Comparison of ENCODE assay signal across 18 mouse cellular contexts in genomic region chr4:117605954-117606227, GRCm38 (mm10). TPM values are rescaled to one million over a fixed set of nuclear protein-coding genes. Genes with fewer than 3 reads are reported as not detected.
DNase-seq lines count a peak whose midpoint lies in the region; ATAC-seq lines count a peak whose summit lies in the region.
"Had no signal": no experiment of that assay in that cellular context is flagged by ENCODE, and none has a peak within 500 bp of the region (broad histone marks: within the 10 kb centered on the region; RNA-seq: fewer than 3 reads in every experiment).

No protein-coding gene starts in this region.

- H3K4me2 ChIP-seq in forebrain, embryonic 13.5 days, result no peak overlapping the region
- H3K4me2 ChIP-seq in forebrain, embryonic 11.5 days (ENCODE audit: low read depth, low read length, severe bottlenecking), result no peak overlapping the region
- no peak overlapping the region for H3K4me2 ChIP-seq in limb, embryonic 12.5 days
- H3K4me2 ChIP-seq: liver, embryonic 13.5 days; lung, embryonic 14.5 days had no signal

- peaks cover 40% of the 10 kb centered on the region for H3K4me1 ChIP-seq in forebrain, embryonic 13.5 days
- H3K4me1 ChIP-seq in forebrain, embryonic 11.5 days (replicated peaks; ENCODE audit: control insufficient read depth, insufficient read depth, low read length), result no peaks in the 10 kb centered on the region; the same call in 1 of the 2 replicates
- H3K4me1 ChIP-seq in limb, embryonic 12.5 days (replicated peaks), result peaks cover 56% of the 10 kb centered on the region

- no peak overlapping the region for H3K9ac ChIP-seq in forebrain, embryonic 13.5 days
- H3K9ac ChIP-seq in forebrain, embryonic 11.5 days (ENCODE audit: low read length), result no peak overlapping the region
- no peak overlapping the region for H3K9ac ChIP-seq in limb, embryonic 12.5 days (replicated peaks)
- H3K9ac ChIP-seq: liver, embryonic 13.5 days; lung, embryonic 14.5 days had no signal

- WGBS in forebrain, embryonic 13.5 days, result 58% methylated on average over 1 of the region's 1 CpGs
- 54% methylated on average over 1 of the region's 1 CpGs for WGBS in forebrain, embryonic 11.5 days
- WGBS in limb, embryonic 12.5 days, result 76% methylated on average over 1 of the region's 1 CpGs

- no peak overlapping the region for H3K4me3 ChIP-seq in forebrain, embryonic 13.5 days
- H3K4me3 ChIP-seq in forebrain, embryonic 11.5 days (ENCODE audit: low read depth, low read length), result no peak overlapping the region
- H3K4me3 ChIP-seq in limb, embryonic 12.5 days (replicated peaks), result no peak overlapping the region
- H3K4me3 ChIP-seq: layer of hippocampus, adult 2 months; liver, embryonic 13.5 days had no signal

- H3K27ac ChIP-seq in forebrain, embryonic 13.5 days, result peak overlapping the region; percentile 74; the same call in 1 of the 2 replicates
- H3K27ac ChIP-seq in forebrain, embryonic 11.5 days (ENCODE audit: low read depth, low read length), result no peak overlapping the region
- 0 out of 2 replicates have a peak overlapping the region, but pooled peaks have one; percentile 7 for H3K27ac ChIP-seq in limb, embryonic 12.5 days
- H3K27ac ChIP-seq: liver, embryonic 13.5 days; stomach, postnatal 0 days had no signal

- no peaks in the 10 kb centered on the region for H3K9me3 ChIP-seq in forebrain, embryonic 13.5 days (replicated peaks)
- H3K9me3 ChIP-seq in forebrain, embryonic 11.5 days (ENCODE audit: control insufficient read depth, low read length), result no peaks in the 10 kb centered on the region
- H3K9me3 ChIP-seq in limb, embryonic 12.5 days, result no peaks in the 10 kb centered on the region
- H3K9me3 ChIP-seq: G1E; liver, embryonic 13.5 days had no signal

- DNase-seq in forebrain, embryonic 11.5 days (ENCODE audit: low spot score), result no peak
- peak; percentile 19 for DNase-seq in retina, embryonic 14.5 days (ENCODE audit: low spot score)
- no peak for DNase-seq in retina, postnatal 1 day
- DNase-seq in right cerebral cortex, postnatal 10 days (ENCODE audit: low spot score in 2 of 2), result no peak
- no peak for DNase-seq in left cerebral cortex, postnatal 4 days
- DNase-seq in right cerebral cortex, postnatal 25 days, result no peak
- DNase-seq: adrenal gland, postnatal 14 days; gastrocnemius, postnatal 25 days; kidney, postnatal 14 days; liver, embryonic 13.5 days; lung, embryonic 14.5 days; lung, postnatal 4 days had no signal

- no peaks in the 10 kb centered on the region for H3K27me3 ChIP-seq in forebrain, embryonic 13.5 days
- H3K27me3 ChIP-seq in forebrain, embryonic 11.5 days (ENCODE audit: control insufficient read depth, insufficient read depth, low read length), result no peaks in the 10 kb centered on the region
- H3K27me3 ChIP-seq in limb, embryonic 12.5 days, result no peaks in the 10 kb centered on the region
- H3K27me3 ChIP-seq: liver, embryonic 13.5 days had no signal

- intact Hi-C loops in left cerebral cortex, postnatal 4 days (cut with DNase I), result no loop called here

- ATAC-seq in forebrain, embryonic 13.5 days, result no peak
- ATAC-seq in forebrain, embryonic 11.5 days (replicated peaks; ENCODE audit: low FRiP score), result no peak
- ATAC-seq in limb, embryonic 12.5 days (ENCODE audit: insufficient number of reproducible peaks, insufficient read depth, low FRiP score, low TSS enrichment, low read depth), result no peak
- ATAC-seq: activated CD4-positive, CD25-positive, alpha-beta regulatory T cell, adult 4 months had no signal

- peaks cover 23% of the 10 kb centered on the region for H3K36me3 ChIP-seq in forebrain, embryonic 13.5 days (ENCODE audit: poor library complexity, severe bottlenecking)
- no peaks in the 10 kb centered on the region for H3K36me3 ChIP-seq in forebrain, embryonic 11.5 days (ENCODE audit: control insufficient read depth, insufficient read depth, low read length)
- peaks cover 64% of the 10 kb centered on the region for H3K36me3 ChIP-seq in limb, embryonic 12.5 days

RNA-seq across cellular contexts. Expression of gene Eri3, which starts 55.7 kb away (rescaled TPM):
- polyA plus RNA-seq in forebrain, embryonic 13.5 days (2015; fragmentation: Nextera tagmentation; extraction: Ambion mirVana), result 186 and 188 TPM in 2 replicates
- polyA plus RNA-seq in forebrain, embryonic 11.5 days (2014; fragmentation: Nextera tagmentation; extraction: Ambion mirVana), result 146 TPM in 2 replicates
- polyA plus RNA-seq in limb, embryonic 12.5 days (2016; fragmentation: Nextera tagmentation; extraction: Ambion mirVana), result 161 and 166 TPM in 2 replicates
- 100 to 1,000 TPM; 257 to 277 TPM for total RNA-seq in left cerebral cortex, postnatal 4 days (2021)
